Comparison of ENCODE assay signal across 12 mouse cellular contexts in the genomic region with DNA sequence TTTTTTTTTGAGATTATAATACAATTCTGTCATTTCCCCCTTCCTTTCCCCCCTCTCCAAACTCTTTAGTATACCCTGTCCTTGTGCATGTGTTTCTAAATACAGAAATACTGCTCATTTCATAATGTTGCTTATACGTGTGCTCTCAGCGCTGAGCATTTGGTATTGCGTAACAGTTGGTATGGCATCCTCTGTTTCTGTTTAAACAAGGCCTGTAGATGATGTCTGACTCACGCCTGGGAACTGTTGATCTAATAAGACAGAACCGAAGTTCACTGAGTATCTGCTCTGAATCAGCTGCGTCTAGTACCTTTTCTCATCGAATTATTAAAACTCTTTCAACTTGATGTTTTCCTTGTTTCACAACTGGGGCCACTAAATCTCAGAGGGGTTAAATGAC. TPM values are rescaled to one million over a fixed set of nuclear protein-coding genes. Genes with fewer than 3 reads are reported as not detected.
DNase-seq lines count a peak whose midpoint lies in the region; ATAC-seq and TF ChIP-seq lines count a peak whose summit lies in the region.
"Had no signal": no experiment of that assay in that cellular context is flagged by ENCODE, and none has a peak within 500 bp of the region (broad histone marks: within the 10 kb centered on the region; RNA-seq: fewer than 3 reads in every experiment).

No protein-coding gene starts in this region.

- TF ChIP-seq CTCF in layer of hippocampus, adult 2 months (conservative IDR thresholded peaks at IDR 0.05), result no peak
- TF ChIP-seq CTCF in C2C12 (IDR thresholded peaks at IDR 0.05; ENCODE audit: control insufficient read depth, insufficient read depth, insufficient read length), result no peak

- no peaks in the 10 kb centered on the region for H3K79me3 ChIP-seq in C2C12 (ENCODE audit: low read depth)

- no peak overlapping the region for H3ac ChIP-seq in C2C12 (ENCODE audit: control insufficient read depth, insufficient read length, low read depth)

- no peaks in the 10 kb centered on the region for H3K79me2 ChIP-seq in C2C12 (ENCODE audit: control insufficient read depth, insufficient read depth)

- H3K27me3 ChIP-seq in C2C12 (ENCODE audit: control insufficient read depth, insufficient read depth, insufficient read length), result no peaks in the 10 kb centered on the region
- H3K27me3 ChIP-seq: forebrain, embryonic 12.5 days had no signal

- 0 out of 2 replicates have a peak, but pooled peaks have one; percentile 17 for ATAC-seq in megakaryocyte progenitor cell, adult 5-6 weeks (replicated peaks; ENCODE audit: poor library complexity)

- no peaks in the 10 kb centered on the region for H3K36me3 ChIP-seq in C2C12 (ENCODE audit: control insufficient read depth, insufficient read depth)
- H3K36me3 ChIP-seq: forebrain, embryonic 12.5 days had no signal

- DNase-seq in layer of hippocampus, adult 2 months (ENCODE audit: low spot score in 2 of 2), result peak; percentile 24 to 26
- no peak for DNase-seq in layer of hippocampus, postnatal 36 days
- peak; percentile 19 for DNase-seq in fat pad, adult 2 months (ENCODE audit: extremely low read depth, low read depth, low spot score)
- DNase-seq in spleen, adult 18-20 months, result no peak
- DNase-seq in retina, embryonic 14.5 days (ENCODE audit: low spot score), result no peak
- DNase-seq: heart, postnatal 4 days; kidney, adult 2 months; lung, postnatal 10 days; thymus, adult 18-20 months had no signal

- H3K4me3 ChIP-seq in layer of hippocampus, adult 2 months, result no peak overlapping the region
- no peak overlapping the region for H3K4me3 ChIP-seq in C2C12 (ENCODE audit: insufficient read depth, poor library complexity, severe bottlenecking)
- H3K4me3 ChIP-seq: forebrain, embryonic 12.5 days had no signal

- no peak overlapping the region for H3K27ac ChIP-seq in layer of hippocampus, adult 2 months
- H3K27ac ChIP-seq: forebrain, embryonic 12.5 days had no signal

TF ChIP-seq in C2C12, 6 proteins besides CTCF, POLR2A, EP300 and RAD21:
- TF ChIP-seq CEBPB (IDR thresholded peaks at IDR 0.05; ENCODE audit: low read depth) (peak; percentile 99), MYOD1 (IDR thresholded peaks at IDR 0.05; ENCODE audit: control insufficient read depth, insufficient read length, low read depth) (no peak), MAX (IDR thresholded peaks at IDR 0.05) (no peak), FOSL1 (IDR thresholded peaks at IDR 0.05; ENCODE audit: insufficient read depth, low read length, poor library complexity, severe bottlenecking) (no peak), USF1 (IDR thresholded peaks at IDR 0.05; ENCODE audit: low read depth) (no peak)

RNA-seq across cellular contexts. Expression of a gene that starts 24.2 kb away (rescaled TPM):
- under 1 TPM; 0.15 to 0.26 TPM for total RNA-seq in layer of hippocampus, adult 2 months (2021)
- total RNA-seq in layer of hippocampus, postnatal 36 days (2021), result under 1 TPM; 0.05 to 0.13 TPM
- polyA plus RNA-seq in C2C12 (2012; fragmentation: generic; extraction: Trizol), result 0.01 TPM
- total RNA-seq in megakaryocyte progenitor cell, adult 5-6 weeks (2015), result not detected in 2 replicates
- total RNA-seq in megakaryocyte progenitor cell, adult 5-6 weeks (2017), result not detected in 2 replicates

Comparison
In these comparisons a context has a peak if more than half of its experiments do, and no peak if none do; other contexts are left out.
1. DNase-seq: peak in layer of hippocampus, adult 2 months (2 of 2) and fat pad, adult 2 months (single experiment); none in layer of hippocampus, postnatal 36 days (0 of 2), spleen, adult 18-20 months (0 of 2) and retina, embryonic 14.5 days (single experiment).